Mouse (Mus musculus): ENCODE data around the gene Synpo2. TPM values are rescaled to one million over a fixed set of nuclear protein-coding genes. Genes with fewer than 3 reads are reported as not detected.

The Synpo2 gene
- polyA plus RNA-seq, 1 experiment from 2014 or later = 2.0 TPM

GRCm38 (mm10) chr3:123148641-123149040 lies 87.3 kb downstream of the Synpo2 start:
- H3K9ac ChIP-seq = no peak overlapping the region
- WGBS = 89% methylated on average over 3 of the region's 3 CpGs
- no peaks in the 10 kb centered on the region for H3K27me3 ChIP-seq (ENCODE audit: control insufficient read depth, insufficient read depth, low read length)
- H3K4me1 ChIP-seq (replicated peaks; ENCODE audit: control insufficient read depth, insufficient read depth, low read length) = no peaks in the 10 kb centered on the region
- no peak for ATAC-seq (ENCODE audit: low FRiP score)
- no peak overlapping the region for H3K4me3 ChIP-seq (replicated peaks; ENCODE audit: low read length)
- no peak for DNase-seq (ENCODE audit: low spot score)
- H3K27ac ChIP-seq = no peak overlapping the region
- H3K36me3 ChIP-seq (replicated peaks; ENCODE audit: control insufficient read depth, insufficient read depth) = no peaks in the 10 kb centered on the region
- H3K4me2 ChIP-seq (replicated peaks) = no peak overlapping the region
- no peaks in the 10 kb centered on the region for H3K9me3 ChIP-seq (ENCODE audit: control insufficient read depth, low read length)

- no peaks in the 10 kb centered on the region for H3K27me3 ChIP-seq (ENCODE audit: control insufficient read depth, insufficient read depth, low read length)
- ATAC-seq (ENCODE audit: low FRiP score) (no peak), DNase-seq (ENCODE audit: low spot score) (no peak)
- H3K36me3 ChIP-seq (replicated peaks; ENCODE audit: control insufficient read depth, insufficient read depth) = no peaks in the 10 kb centered on the region
- H3K4me3 ChIP-seq (replicated peaks; ENCODE audit: low read length) = no peak overlapping the region
- no peak overlapping the region for H3K9ac ChIP-seq
- no peaks in the 10 kb centered on the region for H3K9me3 ChIP-seq (ENCODE audit: control insufficient read depth, low read length)
- H3K4me2 ChIP-seq (replicated peaks) = no peak overlapping the region
- 89% methylated on average over 8 of the region's 8 CpGs for WGBS
- H3K27ac ChIP-seq = no peak overlapping the region
- H3K4me1 ChIP-seq (replicated peaks; ENCODE audit: control insufficient read depth, insufficient read depth, low read length) = no peaks in the 10 kb centered on the region
Observed at GRCm38 (mm10) chr3:123146557-123146956, 89.4 kb downstream of the Synpo2 start.

- no peak for ATAC-seq (ENCODE audit: low FRiP score)
- no peak overlapping the region for H3K27ac ChIP-seq
- 87% methylated on average over 4 of the region's 4 CpGs for WGBS
Observed at GRCm38 (mm10) chr3:123145942-123146341, 90.0 kb downstream of the Synpo2 start.

GRCm38 (mm10) chr3:123143412-123143811 lies 92.5 kb downstream of the Synpo2 start:
- Histone ChIP-seq H3K9me3 (ENCODE audit: control insufficient read depth, low read length) (no peaks in the 10 kb centered on the region), H3K4me1 (replicated peaks; ENCODE audit: control insufficient read depth, insufficient read depth, low read length) (no peaks in the 10 kb centered on the region), H3K9ac (no peak overlapping the region), H3K27ac (no peak overlapping the region), H3K4me3 (replicated peaks; ENCODE audit: low read length) (no peak overlapping the region), H3K27me3 (ENCODE audit: control insufficient read depth, insufficient read depth, low read length) (no peaks in the 10 kb centered on the region), H3K4me2 (replicated peaks) (no peak overlapping the region), H3K36me3 (replicated peaks; ENCODE audit: control insufficient read depth, insufficient read depth) (no peaks in the 10 kb centered on the region)
- DNase-seq (ENCODE audit: low spot score) (no peak), ATAC-seq (ENCODE audit: low FRiP score) (no peak)
- WGBS = 90% methylated on average over 6 of the region's 6 CpGs

More at GRCm38 (mm10) chr3:123145942-123146341, 90.0 kb downstream of the Synpo2 start:
- Histone ChIP-seq H3K4me3 (replicated peaks; ENCODE audit: low read length) (no peak overlapping the region), H3K9me3 (ENCODE audit: control insufficient read depth, low read length) (no peaks in the 10 kb centered on the region), H3K4me1 (replicated peaks; ENCODE audit: control insufficient read depth, insufficient read depth, low read length) (no peaks in the 10 kb centered on the region), H3K4me2 (replicated peaks) (no peak overlapping the region), H3K36me3 (replicated peaks; ENCODE audit: control insufficient read depth, insufficient read depth) (no peaks in the 10 kb centered on the region), H3K9ac (no peak overlapping the region), H3K27me3 (ENCODE audit: control insufficient read depth, insufficient read depth, low read length) (no peaks in the 10 kb centered on the region)
- DNase-seq (ENCODE audit: low spot score) = no peak

GRCm38 (mm10) chr3:123142298-123142697 lies 93.7 kb downstream of the Synpo2 start:
- Histone ChIP-seq H3K4me1 (replicated peaks; ENCODE audit: control insufficient read depth, insufficient read depth, low read length) (no peaks in the 10 kb centered on the region), H3K9me3 (ENCODE audit: control insufficient read depth, low read length) (no peaks in the 10 kb centered on the region)
- 93% methylated on average over 3 of the region's 3 CpGs for WGBS

GRCm38 (mm10) chr3:123141069-123141468 lies 94.9 kb downstream of the Synpo2 start:
- WGBS = 84% methylated on average over 6 of the region's 6 CpGs
- no peaks in the 10 kb centered on the region for H3K27me3 ChIP-seq (ENCODE audit: control insufficient read depth, insufficient read depth, low read length)
- H3K36me3 ChIP-seq (replicated peaks; ENCODE audit: control insufficient read depth, insufficient read depth) = no peaks in the 10 kb centered on the region
- ATAC-seq (ENCODE audit: low FRiP score) (no peak), DNase-seq (ENCODE audit: low spot score) (no peak)
- H3K9me3 ChIP-seq (ENCODE audit: control insufficient read depth, low read length) = no peaks in the 10 kb centered on the region
- H3K4me3 ChIP-seq (replicated peaks; ENCODE audit: low read length) = no peak overlapping the region
- H3K4me2 ChIP-seq (replicated peaks) = no peak overlapping the region
- no peak overlapping the region for H3K9ac ChIP-seq
- no peaks in the 10 kb centered on the region for H3K4me1 ChIP-seq (replicated peaks; ENCODE audit: control insufficient read depth, insufficient read depth, low read length)
- H3K27ac ChIP-seq = no peak overlapping the region

More at GRCm38 (mm10) chr3:123142298-123142697, 93.7 kb downstream of the Synpo2 start:
- Histone ChIP-seq H3K27ac (no peak overlapping the region), H3K27me3 (ENCODE audit: control insufficient read depth, insufficient read depth, low read length) (no peaks in the 10 kb centered on the region), H3K36me3 (replicated peaks; ENCODE audit: control insufficient read depth, insufficient read depth) (no peaks in the 10 kb centered on the region), H3K9ac (no peak overlapping the region), H3K4me3 (replicated peaks; ENCODE audit: low read length) (no peak overlapping the region), H3K4me2 (replicated peaks) (no peak overlapping the region)
- no peak for ATAC-seq (ENCODE audit: low FRiP score)
- no peak for DNase-seq (ENCODE audit: low spot score)

GRCm38 (mm10) chr3:123140134-123140533 lies 95.8 kb downstream of the Synpo2 start:
- H3K4me3 ChIP-seq (replicated peaks; ENCODE audit: low read length) = no peak overlapping the region
- ATAC-seq (ENCODE audit: low FRiP score) (no peak), DNase-seq (ENCODE audit: low spot score) (no peak)
- H3K4me2 ChIP-seq (replicated peaks) = no peak overlapping the region
- no peak overlapping the region for H3K9ac ChIP-seq
- H3K27ac ChIP-seq = no peak overlapping the region
- H3K4me1 ChIP-seq (replicated peaks; ENCODE audit: control insufficient read depth, insufficient read depth, low read length) = no peaks in the 10 kb centered on the region
- H3K36me3 ChIP-seq (replicated peaks; ENCODE audit: control insufficient read depth, insufficient read depth) = no peaks in the 10 kb centered on the region
- WGBS = 91% methylated on average over 3 of the region's 3 CpGs
- no peaks in the 10 kb centered on the region for H3K27me3 ChIP-seq (ENCODE audit: control insufficient read depth, insufficient read depth, low read length)
- no peaks in the 10 kb centered on the region for H3K9me3 ChIP-seq (ENCODE audit: control insufficient read depth, low read length)

GRCm38 (mm10) chr3:123139619-123140018 lies 96.3 kb downstream of the Synpo2 start:
- WGBS = 73% methylated on average over 5 of the region's 5 CpGs
- Histone ChIP-seq H3K4me2 (replicated peaks) (no peak overlapping the region), H3K9ac (no peak overlapping the region), H3K4me1 (replicated peaks; ENCODE audit: control insufficient read depth, insufficient read depth, low read length) (no peaks in the 10 kb centered on the region), H3K36me3 (replicated peaks; ENCODE audit: control insufficient read depth, insufficient read depth) (no peaks in the 10 kb centered on the region), H3K27me3 (ENCODE audit: control insufficient read depth, insufficient read depth, low read length) (no peaks in the 10 kb centered on the region), H3K9me3 (ENCODE audit: control insufficient read depth, low read length) (no peaks in the 10 kb centered on the region), H3K27ac (no peak overlapping the region), H3K4me3 (replicated peaks; ENCODE audit: low read length) (no peak overlapping the region)
- no peak for ATAC-seq (ENCODE audit: low FRiP score)
- DNase-seq (ENCODE audit: low spot score) = no peak

- Histone ChIP-seq H3K27ac (no peak overlapping the region), H3K36me3 (replicated peaks; ENCODE audit: control insufficient read depth, insufficient read depth) (no peaks in the 10 kb centered on the region), H3K4me1 (replicated peaks; ENCODE audit: control insufficient read depth, insufficient read depth, low read length) (no peaks in the 10 kb centered on the region), H3K4me3 (replicated peaks; ENCODE audit: low read length) (no peak overlapping the region), H3K4me2 (replicated peaks) (no peak overlapping the region), H3K9me3 (ENCODE audit: control insufficient read depth, low read length) (no peaks in the 10 kb centered on the region), H3K27me3 (ENCODE audit: control insufficient read depth, insufficient read depth, low read length) (no peaks in the 10 kb centered on the region), H3K9ac (no peak overlapping the region)
- WGBS = 79% methylated on average over 6 of the region's 6 CpGs
- no peak for DNase-seq (ENCODE audit: low spot score)
- no peak for ATAC-seq (ENCODE audit: low FRiP score)
Observed at GRCm38 (mm10) chr3:123138274-123139003, 97.5 kb downstream of the Synpo2 start.

- Histone ChIP-seq H3K4me3 (replicated peaks; ENCODE audit: low read length) (no peak overlapping the region), H3K27me3 (ENCODE audit: control insufficient read depth, insufficient read depth, low read length) (no peaks in the 10 kb centered on the region), H3K36me3 (replicated peaks; ENCODE audit: control insufficient read depth, insufficient read depth) (no peaks in the 10 kb centered on the region), H3K4me2 (replicated peaks) (no peak overlapping the region), H3K9me3 (ENCODE audit: control insufficient read depth, low read length) (no peaks in the 10 kb centered on the region), H3K9ac (no peak overlapping the region), H3K27ac (no peak overlapping the region), H3K4me1 (replicated peaks; ENCODE audit: control insufficient read depth, insufficient read depth, low read length) (no peaks in the 10 kb centered on the region)
- DNase-seq (ENCODE audit: low spot score) (no peak), ATAC-seq (ENCODE audit: low FRiP score) (no peak)
- 75% methylated on average over 2 of the region's 2 CpGs for WGBS
Observed at GRCm38 (mm10) chr3:123132101-123132500, 103.8 kb downstream of the Synpo2 start.
